Mouse (Mus musculus) kidney, embryonic 16.5 days (tissue): ENCODE measurements around the gene Snx25. TPM values are rescaled to one million over a fixed set of nuclear protein-coding genes. Genes with fewer than 3 reads are reported as not detected.

Source experiments
- ATAC-seq: fragments of 200-750 bp; cut with Nextera tagmentation; 2 replicates; pipeline ENCODE4 v1.8.0; 2017; ENCODE audit warnings: moderate TSS enrichment; ENCODE audit not compliant: low FRiP score, low TSS enrichment
- H3K27ac ChIP-seq: fragments of 300-500 bp; sonication (generic); 2 replicates; pipeline ENCODE4 v1.5.1; 2014; ENCODE audit warnings: low read length
- H3K27me3 ChIP-seq: fragments of 300-500 bp; sonication (generic); 2 replicates; pipeline ENCODE4 v1.6.1; 2014; ENCODE audit warnings: low read length, control low read depth, mixed read lengths; ENCODE audit not compliant: insufficient read depth
- H3K36me3 ChIP-seq: fragments of 300-500 bp; sonication (generic); 2 replicates; pipeline ENCODE4 v1.6.1; 2014; ENCODE audit warnings: low read length, control low read depth, mixed read lengths; ENCODE audit not compliant: insufficient read depth
- H3K4me1 ChIP-seq: fragments of 300-500 bp; sonication (generic); 2 replicates; pipeline ENCODE4 v1.6.1; 2014; ENCODE audit warnings: low read length, control low read depth, mixed read lengths; ENCODE audit not compliant: insufficient read depth
- H3K4me2 ChIP-seq: fragments of 300-500 bp; sonication (generic); replicated peaks from 2 replicates; pipeline ENCODE4 v1.6.1; 2014; ENCODE audit warnings: low read depth, low read length
- H3K4me3 ChIP-seq: fragments of 300-500 bp; sonication (generic); 2 replicates; pipeline ENCODE4 v1.5.1; 2014; ENCODE audit warnings: mild to moderate bottlenecking, low read length
- H3K9ac ChIP-seq: fragments of 300-500 bp; sonication (generic); replicated peaks from 2 replicates; pipeline ENCODE4 v1.6.1; 2014; ENCODE audit warnings: low read length
- H3K9me3 ChIP-seq: fragments of 300-500 bp; sonication (generic); 2 replicates; pipeline ENCODE4 v1.6.1; 2016; ENCODE audit warnings: low read length, control low read depth
- WGBS: fragments of 180-500 bp; shearing (Covaris S2); extraction: QIAGEN DNeasy Blood & Tissue Kit; methylation state at CpG from one replicate; pipeline ENCODE4 v1.1.7; 2014; 5-methylcytosine and 5-hydroxymethylcytosine counted together
- polyA plus RNA-seq: library from polyadenylated mRNA; unstranded; fragments of >200 nt; fragmentation: Nextera tagmentation; extraction: Ambion mirVana; gene quantifications from 2 replicates; pipeline ENCODE4 v1.2.1, GENCODE M21; 2015

Snx25 gene
- polyA plus RNA-seq, 1 experiment from 2014 or later: 4.5 TPM

- peak; percentile 1; the same call in 1 of the 2 replicates for ATAC-seq
- peak within 1 kb of the TSS; percentile 90 for H3K9ac ChIP-seq
- H3K36me3 ChIP-seq: peaks cover 18% of the 10 kb centered on the region
- peak within 1 kb of the TSS; percentile 58 for H3K4me3 ChIP-seq
- H3K4me2 ChIP-seq: peak within 1 kb of the TSS; percentile 88
- peaks cover 13% of the 10 kb centered on the region; the same call in 1 of the 2 replicates for H3K4me1 ChIP-seq
- no peaks in the 10 kb centered on the region for H3K9me3 ChIP-seq
- no peaks in the 10 kb centered on the region for H3K27me3 ChIP-seq
- peak within 1 kb of the TSS; percentile 99 for H3K27ac ChIP-seq
- 2% methylated on average over 22 of the region's 22 CpGs for WGBS
Observed at GRCm38 (mm10) chr8:45999138-45999783, 152.7 kb downstream of the Snx25 start, which contains the start of gene Lrp2bp. TSS of gene Lrp2bp (plus strand) at chr8:45999303.

GRCm38 (mm10) chr8:45998228-45998627 lies 153.7 kb downstream of the Snx25 start:
- ATAC-seq: no peak
- peak overlapping the region; percentile 27; the same call in 1 of the 2 replicates for H3K4me2 ChIP-seq
- H3K4me1 ChIP-seq: peaks cover 13% of the 10 kb centered on the region; the same call in 1 of the 2 replicates
- peaks cover 25% of the 10 kb centered on the region for H3K36me3 ChIP-seq
- no peak overlapping the region for H3K4me3 ChIP-seq
- no peak overlapping the region for H3K27ac ChIP-seq
- WGBS: 81% methylated on average over 2 of the region's 2 CpGs
- no peak overlapping the region for H3K9ac ChIP-seq
- H3K27me3 ChIP-seq: no peaks in the 10 kb centered on the region
- no peaks in the 10 kb centered on the region for H3K9me3 ChIP-seq

GRCm38 (mm10) chr8:45995576-45995975 lies 156.4 kb downstream of the Snx25 start:
- Histone ChIP-seq H3K4me3 (no peak overlapping the region), H3K27ac (no peak overlapping the region), H3K4me2 (no peak overlapping the region), H3K27me3 (no peaks in the 10 kb centered on the region), H3K4me1 (peaks cover 11% of the 10 kb centered on the region; the same call in 1 of the 2 replicates), H3K36me3 (peaks cover 25% of the 10 kb centered on the region), H3K9ac (no peak overlapping the region), H3K9me3 (no peaks in the 10 kb centered on the region)
- 83% methylated on average over 3 of the region's 3 CpGs for WGBS
- ATAC-seq: no peak

- no peak for ATAC-seq
- Histone ChIP-seq H3K9me3 (no peaks in the 10 kb centered on the region), H3K4me1 (peaks cover 7% of the 10 kb centered on the region; the same call in 1 of the 2 replicates), H3K4me3 (no peak overlapping the region), H3K27me3 (no peaks in the 10 kb centered on the region), H3K4me2 (no peak overlapping the region), H3K9ac (no peak overlapping the region), H3K36me3 (peaks cover 25% of the 10 kb centered on the region), H3K27ac (no peak overlapping the region)
- WGBS: 98% methylated on average over 2 of the region's 2 CpGs
Observed at GRCm38 (mm10) chr8:45994111-45994510, 157.8 kb downstream of the Snx25 start.

GRCm38 (mm10) chr8:45990631-45991310 lies 161.2 kb downstream of the Snx25 start:
- H3K36me3 ChIP-seq: peaks cover 25% of the 10 kb centered on the region
- no peaks in the 10 kb centered on the region for H3K27me3 ChIP-seq
- H3K4me2 ChIP-seq: no peak overlapping the region
- no peak overlapping the region for H3K9ac ChIP-seq
- no peak overlapping the region for H3K4me3 ChIP-seq
- 91% methylated on average over 4 of the region's 4 CpGs for WGBS
- no peak overlapping the region for H3K27ac ChIP-seq
- no peak for ATAC-seq
- no peaks in the 10 kb centered on the region for H3K9me3 ChIP-seq
- no peaks in the 10 kb centered on the region for H3K4me1 ChIP-seq

GRCm38 (mm10) chr8:45988189-45988588 lies 163.8 kb downstream of the Snx25 start:
- WGBS: 79% methylated on average over 2 of the region's 2 CpGs

GRCm38 (mm10) chr8:45986665-45987064 lies 165.3 kb downstream of the Snx25 start:
- Histone ChIP-seq H3K4me1 (no peaks in the 10 kb centered on the region), H3K4me3 (no peak overlapping the region), H3K36me3 (peaks cover 21% of the 10 kb centered on the region), H3K9ac (no peak overlapping the region), H3K9me3 (no peaks in the 10 kb centered on the region), H3K27me3 (no peaks in the 10 kb centered on the region), H3K4me2 (no peak overlapping the region), H3K27ac (no peak overlapping the region)
- WGBS: 74% methylated on average over 3 of the region's 3 CpGs
- ATAC-seq: no peak

More at GRCm38 (mm10) chr8:45988189-45988588, 163.8 kb downstream of the Snx25 start:
- Histone ChIP-seq H3K36me3 (peaks cover 10% of the 10 kb centered on the region), H3K4me2 (no peak overlapping the region), H3K9ac (no peak overlapping the region), H3K9me3 (no peaks in the 10 kb centered on the region), H3K4me3 (no peak overlapping the region), H3K27ac (no peak overlapping the region), H3K27me3 (no peaks in the 10 kb centered on the region), H3K4me1 (no peaks in the 10 kb centered on the region)
- ATAC-seq: no peak

Other genes starting within 250 kb of the Snx25 start
- not detected in 2 replicates for gene Ccdc110, start 217.5 kb downstream of the Snx25 start, polyA plus RNA-seq
- 6.0 and 6.5 TPM in 2 replicates for gene 1700029J07Rik, start 176.9 kb downstream of the Snx25 start, polyA plus RNA-seq
- 72.9 and 84.2 TPM in 2 replicates for gene Ufsp2, start 176.6 kb downstream of the Snx25 start, polyA plus RNA-seq
- gene Lrp2bp, start 152.9 kb downstream of the Snx25 start, polyA plus RNA-seq: 0.52 and 0.86 TPM in 2 replicates
- 24.4 and 24.5 TPM in 2 replicates for gene Ankrd37, start 146.5 kb downstream of the Snx25 start, polyA plus RNA-seq
- 19.6 and 25.2 TPM in 2 replicates for gene Cfap97, start 388 bp downstream of the Snx25 start, polyA plus RNA-seq
- gene Slc25a4, start 59.1 kb upstream of the Snx25 start, polyA plus RNA-seq: 616 and 637 TPM in 2 replicates
- not detected in 2 replicates for gene Helt, start 142.5 kb upstream of the Snx25 start, polyA plus RNA-seq